Mouse (Mus musculus) CH12.LX (cell line): ENCODE data around the gene Nfic. TPM values are rescaled to one million over a fixed set of nuclear protein-coding genes. Genes with fewer than 3 reads are reported as not detected.
A peak's percentile ranks its signal among the peaks of the same experiment; 100 is the strongest.

Source experiments
- DNase-seq: peaks from one replicate; pipeline ENCODE4 v3.0.0-alpha.2; 2013; ENCODE audit errors: extremely low read depth
- H3K27ac ChIP-seq: 2 replicates; pipeline ENCODE4 v1.5.1; 2012; ENCODE audit warnings: low read depth, mild to moderate bottlenecking, control low read depth, moderate library complexity; ENCODE audit not compliant: insufficient read depth
- H3K27me3 ChIP-seq: replicated peaks from 2 replicates; pipeline ENCODE3; 2012; ENCODE audit warnings: inconsistent platforms
- H3K36me3 ChIP-seq, 2 experiments: replicated peaks in 1 of 2; 2 replicates each; pipeline versions ENCODE3 to v1.6.1; 2012; ENCODE audit warnings: inconsistent platforms in 1 of 2, low read length in 1 of 2, mild to moderate bottlenecking in 1 of 2, mixed read lengths in 1 of 2, moderate library complexity in 1 of 2; ENCODE audit not compliant: control insufficient read depth in 1 of 2, insufficient read depth in 1 of 2
- H3K4me1 ChIP-seq, 2 experiments: 2 replicates each; pipeline ENCODE4 v1.6.1; 2012; ENCODE audit warnings: inconsistent platforms in 1 of 2, moderate library complexity in 1 of 2; ENCODE audit not compliant: insufficient read depth in 2 of 2, control insufficient read depth in 1 of 2
- H3K4me2 ChIP-seq: 2 replicates; pipeline ENCODE4 v1.6.1; 2012; ENCODE audit warnings: low read depth, mild to moderate bottlenecking, control low read depth; ENCODE audit not compliant: poor library complexity, insufficient read depth, severe bottlenecking
- H3K4me3 ChIP-seq, 3 experiments: fragments of 150-350 bp in 1 of 3; sonication (generic) in 1 of 3; replicated peaks in 1 of 3; 2 replicates each; pipeline versions ENCODE3 to v1.5.1; 2011 to 2012; ENCODE audit warnings: low read depth in 2 of 3, low read length in 2 of 3, mild to moderate bottlenecking in 2 of 3, moderate library complexity in 2 of 3, control low read depth in 1 of 3, improper control_type of control experiment in 1 of 3, inconsistent platforms in 1 of 3, mixed read lengths in 1 of 3; ENCODE audit not compliant: poor library complexity in 1 of 3
- H3K79me2 ChIP-seq: replicated peaks from 2 replicates; pipeline ENCODE4 v1.6.1; 2012; ENCODE audit warnings: mild to moderate bottlenecking, moderate library complexity; ENCODE audit not compliant: control insufficient read depth, poor library complexity, insufficient read depth, severe bottlenecking; ENCODE audit errors: extremely low read depth
- H3K9ac ChIP-seq: 2 replicates; pipeline ENCODE4 v1.6.1; 2012; ENCODE audit warnings: low read depth, mild to moderate bottlenecking, control low read depth, moderate library complexity; ENCODE audit not compliant: insufficient read depth
- H3K9me3 ChIP-seq: replicated peaks from 2 replicates; pipeline ENCODE3; 2012; ENCODE audit warnings: low read length, inconsistent platforms, mixed read lengths
- BHLHE40 ChIP-seq: IDR thresholded peaks from 2 replicates; pipeline ENCODE4 v1.6.1; 2011; ENCODE audit warnings: mild to moderate bottlenecking, low read depth, low read length, improper control_type of control experiment
- CHD1 ChIP-seq: IDR thresholded peaks from 2 replicates; pipeline ENCODE4 v1.6.1; 2012; ENCODE audit warnings: low read depth, low read length, improper control_type of control experiment, inconsistent platforms
- CHD2 ChIP-seq: IDR thresholded peaks from 2 replicates; pipeline ENCODE4 v1.6.1; 2011; ENCODE audit warnings: low read length, improper control_type of control experiment
- CTCF ChIP-seq, 2 experiments: IDR thresholded peaks in 1 of 2; conservative IDR thresholded peaks in 1 of 2; 2 replicates each; pipeline ENCODE4 v1.5.1; 2011 to 2012; ENCODE audit warnings: low read depth in 2 of 2, low read length in 2 of 2, improper control_type of control experiment in 1 of 2, inconsistent platforms in 1 of 2, mild to moderate bottlenecking in 1 of 2, moderate library complexity in 1 of 2
- E2F4 ChIP-seq: IDR thresholded peaks from 2 replicates; pipeline ENCODE4 v1.6.1; 2011; ENCODE audit warnings: low read depth, low read length, improper control_type of control experiment; ENCODE audit not compliant: insufficient replicate concordance
- ELF1 ChIP-seq: IDR thresholded peaks from 2 replicates; pipeline ENCODE4 v1.6.1; 2014; ENCODE audit warnings: low read depth, mild to moderate bottlenecking, inconsistent platforms, low read length, improper control_type of control experiment
- EP300 ChIP-seq: IDR thresholded peaks from 2 replicates; pipeline ENCODE4 v1.6.1; 2011; ENCODE audit warnings: low read length, improper control_type of control experiment
- ETS1 ChIP-seq: conservative IDR thresholded peaks from 2 replicates; pipeline ENCODE4 v1.6.1; 2012; ENCODE audit warnings: low read depth, mild to moderate bottlenecking, inconsistent platforms, low read length, improper control_type of control experiment, moderate library complexity
- GABPA ChIP-seq: IDR thresholded peaks from 2 replicates; pipeline ENCODE4 v1.6.1; 2012; ENCODE audit warnings: low read depth, low read length, improper control_type of control experiment, inconsistent platforms; ENCODE audit not compliant: insufficient replicate concordance
- HCFC1 ChIP-seq: IDR thresholded peaks from 2 replicates; pipeline ENCODE4 v1.6.1; 2012; ENCODE audit warnings: low read depth, mild to moderate bottlenecking, inconsistent platforms, low read length, improper control_type of control experiment
- IRF4 ChIP-seq: IDR thresholded peaks from 2 replicates; pipeline ENCODE4 v1.6.1; 2014; ENCODE audit warnings: low read depth, mild to moderate bottlenecking, inconsistent platforms, low read length, improper control_type of control experiment
- JUN ChIP-seq: IDR thresholded peaks from 2 replicates; pipeline ENCODE4 v1.6.1; 2011; ENCODE audit warnings: low read depth, mild to moderate bottlenecking, low read length, improper control_type of control experiment, moderate library complexity; ENCODE audit not compliant: insufficient read depth
- JUND ChIP-seq: conservative IDR thresholded peaks from 2 replicates; pipeline ENCODE4 v1.6.1; 2011; ENCODE audit warnings: low read depth, low read length, improper control_type of control experiment
- KAT2A ChIP-seq: IDR thresholded peaks from 2 replicates; pipeline ENCODE4 v1.6.1; 2012; ENCODE audit warnings: low read length, improper control_type of control experiment, inconsistent platforms; ENCODE audit not compliant: insufficient replicate concordance
- MAFK ChIP-seq: IDR thresholded peaks from 2 replicates; pipeline ENCODE4 v1.6.1; 2011; ENCODE audit warnings: low read length, improper control_type of control experiment; ENCODE audit not compliant: insufficient replicate concordance
- MAX ChIP-seq: IDR thresholded peaks from 2 replicates; pipeline ENCODE4 v1.6.1; 2011; ENCODE audit warnings: low read length, improper control_type of control experiment
- MAZ ChIP-seq: IDR thresholded peaks from 2 replicates; pipeline ENCODE4 v1.6.1; 2012; ENCODE audit warnings: low read depth, mild to moderate bottlenecking, inconsistent platforms, low read length, improper control_type of control experiment, moderate library complexity
- MEF2A ChIP-seq: IDR thresholded peaks from 2 replicates; pipeline ENCODE4 v1.6.1; 2014; ENCODE audit warnings: low read depth, mild to moderate bottlenecking, inconsistent platforms, low read length, improper control_type of control experiment, borderline replicate concordance
- MXI1 ChIP-seq: IDR thresholded peaks from 2 replicates; pipeline ENCODE4 v1.6.1; 2011; ENCODE audit warnings: mild to moderate bottlenecking, low read depth, low read length, improper control_type of control experiment
- MYC ChIP-seq: IDR thresholded peaks from 2 replicates; pipeline ENCODE4 v1.6.1; 2011; ENCODE audit warnings: low read depth, mild to moderate bottlenecking, improper control_type of control experiment, low read length
- NELFE ChIP-seq: IDR thresholded peaks from 2 replicates; pipeline ENCODE4 v1.6.1; 2011; ENCODE audit warnings: low read depth, low read length, improper control_type of control experiment
- NRF1 ChIP-seq: IDR thresholded peaks from 2 replicates; pipeline ENCODE4 v1.6.1; 2014; ENCODE audit warnings: low read depth, mild to moderate bottlenecking, inconsistent platforms, low read length, improper control_type of control experiment, moderate library complexity
- PAX5 ChIP-seq: IDR thresholded peaks from 2 replicates; pipeline ENCODE4 v1.6.1; 2012; ENCODE audit warnings: low read length, inconsistent platforms, mixed read lengths
- POLR2A ChIP-seq: IDR thresholded peaks from 2 replicates; pipeline ENCODE4 v1.6.1; 2011; ENCODE audit warnings: low read depth, mild to moderate bottlenecking, improper control_type of control experiment, low read length
- POLR2AphosphoS2 ChIP-seq: IDR thresholded peaks from 2 replicates; pipeline ENCODE4 v1.6.1; 2011; ENCODE audit warnings: low read depth, low read length, improper control_type of control experiment
- RAD21 ChIP-seq: IDR thresholded peaks from 2 replicates; pipeline ENCODE4 v1.6.1; 2011; ENCODE audit warnings: low read depth, mild to moderate bottlenecking, low read length, improper control_type of control experiment, moderate library complexity
- RCOR1 ChIP-seq: conservative IDR thresholded peaks from 2 replicates; pipeline ENCODE4 v1.6.1; 2012; ENCODE audit warnings: low read depth, mild to moderate bottlenecking, inconsistent platforms, low read length, improper control_type of control experiment
- SIN3A ChIP-seq: IDR thresholded peaks from 2 replicates; pipeline ENCODE4 v1.6.1; 2012; ENCODE audit warnings: low read length, improper control_type of control experiment, inconsistent platforms
- SMC3 ChIP-seq: IDR thresholded peaks from 2 replicates; pipeline ENCODE4 v1.6.1; 2011; ENCODE audit warnings: low read depth, low read length, improper control_type of control experiment
- TBP ChIP-seq: conservative IDR thresholded peaks from 2 replicates; pipeline ENCODE4 v1.6.1; 2011; ENCODE audit warnings: low read depth, low read length, improper control_type of control experiment
- TCF12 ChIP-seq: IDR thresholded peaks from 2 replicates; pipeline ENCODE4 v1.6.1; 2014; ENCODE audit warnings: low read depth, mild to moderate bottlenecking, inconsistent platforms, low read length, improper control_type of control experiment
- UBTF ChIP-seq: IDR thresholded peaks from 2 replicates; pipeline ENCODE4 v1.6.1; 2012; ENCODE audit warnings: low read depth, mild to moderate bottlenecking, inconsistent platforms, low read length, improper control_type of control experiment, moderate library complexity
- USF1 ChIP-seq: IDR thresholded peaks from 2 replicates; pipeline ENCODE4 v1.6.1; 2014; ENCODE audit warnings: low read depth, mild to moderate bottlenecking, inconsistent platforms, low read length, improper control_type of control experiment
- USF2 ChIP-seq: conservative IDR thresholded peaks from 2 replicates; pipeline ENCODE4 v1.6.1; 2011; ENCODE audit warnings: low read depth, low read length, improper control_type of control experiment
- ZC3H11A ChIP-seq: IDR thresholded peaks from 2 replicates; pipeline ENCODE4 v1.6.1; 2012; ENCODE audit warnings: low read depth, mild to moderate bottlenecking, inconsistent platforms, low read length, improper control_type of control experiment
- ZKSCAN1 ChIP-seq: IDR thresholded peaks from 2 replicates; pipeline ENCODE4 v1.6.1; 2012; ENCODE audit warnings: low read depth, inconsistent platforms, low read length, improper control_type of control experiment, borderline replicate concordance
- ZMIZ1 ChIP-seq: IDR thresholded peaks from 2 replicates; pipeline ENCODE4 v1.6.1; 2012; ENCODE audit warnings: low read depth, mild to moderate bottlenecking, inconsistent platforms, low read length, improper control_type of control experiment
- ZNF384 ChIP-seq: IDR thresholded peaks from 2 replicates; pipeline ENCODE4 v1.6.1; 2012; ENCODE audit warnings: low read depth, low read length, improper control_type of control experiment, inconsistent platforms
- dilution Hi-C: fragments of 300-500 bp; cut with MboI; formaldehyde crosslinking; loops from 2 replicates; pipeline ENCODE4 v1.14.3; 2020; ENCODE audit warnings: low sequenced_read_pairs; ENCODE audit not compliant: extremely low pct_unique_long_range_greater_than_20kb, extremely low pct_ligation_motif_present
- in situ Hi-C: fragments of 300-500 bp; cut with MboI; formaldehyde crosslinking; loops from 3 replicates; pipeline ENCODE4 v1.14.3; 2019; ENCODE audit warnings: low sequenced_read_pairs, low pct_ligation_motif_present, low pct_unique_long_range_greater_than_20kb, mixed read lengths
- polyA plus RNA-seq: library from polyadenylated mRNA; unstranded; fragments of >175 nt; gene quantifications from 2 replicates; pipeline ENCODE4 v1.2.1, GENCODE M21; 2012; ENCODE audit warnings: low read depth; ENCODE audit not compliant: insufficient read length
- total RNA-seq, 2 experiments: library from RNA; depleted of rRNA; stranded (reverse); fragments of 300-350 nt in 1 of 2; fragments of >200 nt in 1 of 2; gene quantifications; 2 replicates each; pipeline ENCODE4 v1.2.3; 2012 to 2014

Nfic gene
- total and polyA plus RNA-seq, 3 experiments = 0.07 to 4.7 (median 4.0) TPM

- Histone ChIP-seq H3K36me3 (peaks cover 20 to 33% of the 10 kb centered on the region in 2 experiments), H3K4me1 (peaks cover 23 to 44% of the 10 kb centered on the region in 2 experiments), H3K79me2 (peaks cover 25% of the 10 kb centered on the region), H3K9me3 (no peaks in the 10 kb centered on the region), H3K4me3 (peak within 1 kb of the TSS; percentile 89 to 99 (median 96)), H3K27me3 (peaks cover 2% of the 10 kb centered on the region), H3K9ac (peak within 1 kb of the TSS; percentile 77), H3K4me2 (peak within 1 kb of the TSS; percentile 77), H3K27ac (0 out of 2 replicates have a peak within 1 kb of the TSS, but pooled peaks have one; percentile 31)
- in situ Hi-C loops = loop anchor here (5.0 to 10.0 kb wide), 2 partner anchors 36 to 108 kb away; partner anchors contain the start of genes BC025920 and Tle6
- TF ChIP-seq NELFE (peak; percentile 71; the same call in 1 of the 2 replicates), MAX (peak; percentile 98), MEF2A (0 out of 2 replicates have a peak, but pooled peaks have one; percentile 24), UBTF (0 out of 2 replicates have a peak, but pooled peaks have one; percentile 51), ZKSCAN1 (peak; percentile 44; the same call in 1 of the 2 replicates), POLR2AphosphoS2 (peak; percentile 72; the same call in 1 of the 2 replicates), NRF1 (peak; percentile 34; the same call in 1 of the 2 replicates), USF2 (no peak), HCFC1 (peak; percentile 97), USF1 (no peak), RCOR1 (no peak), ETS1 (no peak; the same call in 1 of the 2 replicates), TCF12 (peak; percentile 22; the same call in 1 of the 2 replicates), MAFK (no peak), SIN3A (peak; percentile 83), MYC (0 out of 2 replicates have a peak, but pooled peaks have one; percentile 30), JUND (no peak; the same call in 1 of the 2 replicates), POLR2A (peak; percentile 83), CHD1 (no peak), E2F4 (0 out of 2 replicates have a peak, but pooled peaks have one; percentile 66), MAZ (no peak), BHLHE40 (0 out of 2 replicates have a peak, but pooled peaks have one; percentile 12), ELF1 (peak; percentile 79), KAT2A (peak; percentile 97), JUN (no peak), SMC3 (no peak), IRF4 (peak; percentile 15; the same call in 1 of the 2 replicates), EP300 (no peak), ZNF384 (no peak), MXI1 (peak; percentile 85), ZC3H11A (no peak), GABPA (peak; percentile 82; the same call in 1 of the 2 replicates), CTCF (conservative IDR thresholded peaks at IDR 0.05 in 1 of 2, IDR thresholded peaks at IDR 0.05 in 1 of 2; ENCODE audit: low read depth in 2 of 2, low read length in 2 of 2) (peak in 1 of 2 experiments; percentile 6; a peak in 1 of 4 replicates), ZMIZ1 (no peak), PAX5 (no peak), CHD2 (no peak; the same call in 1 of the 2 replicates), RAD21 (no peak), TBP (peak; percentile 79)
- DNase-seq = peak; percentile 98
- dilution Hi-C loops = no loop called here
These were observed 40.9 kb upstream of the Nfic start, which contains the start of gene Ncln for GRCm38 (mm10) chr10:81496264-81496901. Gene Ncln (minus strand): TSS chr10:81496392.
